Mouse (Mus musculus) layer of hippocampus, postnatal 36 days (tissue): ENCODE measurements around the gene Abcb1a. TPM values are rescaled to one million over a fixed set of nuclear protein-coding genes. Genes with fewer than 3 reads are reported as not detected.

Source experiments
- DNase-seq, 2 experiments: peaks; one replicate each; pipeline ENCODE4 v3.0.0; 2022
- total RNA-seq, 2 experiments: library from RNA; stranded (reverse); gene quantifications; 2 replicates each; pipeline ENCODE4 v1.2.3; 2021

The Abcb1a gene
- total RNA-seq: 10 to 100 TPM; 14.8 to 16.2 TPM

DNA sequence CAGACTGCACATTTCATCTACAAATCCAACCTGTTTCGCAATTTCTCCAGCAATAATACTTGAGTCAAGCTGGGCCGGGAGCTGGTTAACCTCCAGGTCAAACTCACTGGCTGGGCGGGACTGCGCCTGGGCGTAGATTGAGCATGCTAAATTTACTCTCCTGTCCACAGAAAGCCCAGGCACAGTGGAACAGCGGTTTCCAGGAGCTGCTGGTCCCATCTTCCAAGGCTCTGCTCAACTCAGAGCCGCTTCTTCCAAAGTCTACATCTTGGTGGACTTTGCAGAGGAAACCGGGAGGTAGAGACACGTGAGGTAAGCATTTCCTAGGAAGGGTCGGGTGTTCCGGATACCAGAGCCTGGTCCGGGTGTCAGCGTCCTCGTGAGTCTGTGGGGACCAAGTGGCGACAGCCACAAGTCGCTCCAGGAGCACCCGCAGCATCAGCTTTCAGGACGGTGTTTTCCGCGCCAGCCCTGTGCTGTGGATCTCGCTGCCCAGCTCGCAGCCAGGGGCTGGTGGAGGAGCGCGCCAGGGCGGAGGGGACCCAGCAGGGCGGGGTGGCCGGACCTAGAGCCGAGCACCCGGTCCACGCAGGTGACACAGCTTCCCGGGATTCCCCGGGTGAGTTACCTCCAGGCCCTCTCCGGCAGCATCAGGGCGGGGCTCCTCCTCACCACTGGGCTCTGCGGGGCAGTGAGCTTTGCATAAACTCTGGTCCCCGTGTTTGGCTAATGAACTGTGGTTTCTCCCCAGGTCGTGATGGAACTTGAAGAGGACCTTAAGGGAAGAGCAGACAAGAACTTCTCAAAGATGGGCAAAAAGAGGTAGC lies at the start of gene Abcb1a:
TSS of gene Abcb1a (plus strand) at position 167 of the 827 bp plus-strand sequence.
- DNase-seq: peak in 1 of 2 experiments; percentile 0

DNA sequence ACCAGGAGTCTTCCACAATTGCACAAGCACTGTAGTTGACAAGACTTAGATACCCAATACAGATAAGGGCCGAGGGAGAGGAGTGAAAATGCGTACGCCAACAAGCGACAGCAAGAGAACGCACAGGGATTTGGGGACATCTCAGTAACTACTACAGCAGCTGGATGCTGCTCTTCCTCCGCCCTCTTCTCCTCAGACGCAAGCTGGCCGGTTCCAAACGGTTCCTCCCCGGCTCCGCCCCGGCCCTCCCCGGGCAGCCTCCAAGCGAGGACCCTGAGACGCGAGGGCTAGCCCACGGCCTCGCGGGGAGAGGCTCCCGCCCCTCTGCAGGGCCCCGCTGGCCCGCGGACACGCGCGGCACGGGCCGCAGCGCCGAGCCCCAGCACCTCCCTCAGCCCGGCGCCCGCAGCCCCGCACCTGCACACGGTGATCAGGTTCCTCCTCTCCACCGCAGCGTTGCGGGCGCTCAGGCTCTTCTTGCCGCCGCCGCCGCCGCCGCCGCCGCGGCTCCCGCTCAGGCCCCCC lies 37.7 kb upstream of the Abcb1a start:
- DNase-seq: peak; percentile 61 to 73

DNA sequence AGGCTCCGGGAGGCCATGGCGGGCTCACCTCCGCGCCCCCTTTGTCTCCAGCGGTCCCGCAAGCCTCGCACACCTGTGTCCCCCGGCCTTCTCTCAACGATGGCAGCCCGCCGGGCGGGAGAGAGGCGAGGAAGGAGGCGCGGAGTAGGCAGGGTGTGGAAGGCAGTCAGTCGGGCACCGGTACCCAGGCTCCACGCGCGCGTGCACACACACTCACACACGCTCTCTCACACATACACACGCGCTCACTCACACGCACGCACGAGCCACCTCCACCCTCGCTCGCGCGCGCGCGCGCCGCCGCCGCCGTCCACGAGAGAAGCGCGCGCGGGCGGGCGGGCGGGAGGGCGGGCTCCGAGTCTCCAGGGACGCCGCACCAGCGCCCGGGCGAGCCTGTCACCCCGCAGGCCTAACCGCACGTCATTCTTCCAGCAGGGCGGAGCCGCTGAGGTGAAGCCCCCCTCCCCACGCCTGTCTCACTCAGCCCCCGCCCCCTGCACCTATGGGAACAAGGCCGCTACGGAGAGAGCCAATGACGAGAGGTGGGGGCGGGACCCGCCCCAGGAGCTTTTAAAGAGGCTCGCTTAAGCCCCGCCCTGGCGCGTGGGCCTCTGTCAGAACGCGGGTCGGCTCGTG lies 37.2 kb upstream of the Abcb1a start, which contains the start of gene Rundc3b:
TSS of gene Rundc3b (minus strand) at position 357 of the 636 bp plus-strand sequence.
- DNase-seq: peak; percentile 89 to 90

DNA sequence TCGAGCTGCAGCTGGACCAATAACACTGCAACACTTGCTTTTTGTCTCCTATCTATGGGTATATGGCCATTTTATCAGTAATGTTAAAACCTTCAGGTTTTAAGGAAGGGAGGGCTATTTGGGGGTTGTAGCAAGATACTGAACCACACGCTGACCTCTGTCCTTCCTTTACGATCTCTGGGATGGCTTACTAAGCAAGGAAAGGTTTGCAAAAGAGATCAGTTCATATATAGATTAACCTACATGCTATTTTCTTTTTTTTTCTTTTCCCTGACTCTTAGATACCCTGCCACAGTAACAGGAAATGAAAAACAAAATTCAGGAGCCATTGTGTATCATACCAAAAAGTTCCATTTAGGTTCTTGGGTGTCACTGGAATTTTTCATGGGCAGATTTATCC lies 27.0 kb upstream of the Abcb1a start:
- no peak for DNase-seq

DNA sequence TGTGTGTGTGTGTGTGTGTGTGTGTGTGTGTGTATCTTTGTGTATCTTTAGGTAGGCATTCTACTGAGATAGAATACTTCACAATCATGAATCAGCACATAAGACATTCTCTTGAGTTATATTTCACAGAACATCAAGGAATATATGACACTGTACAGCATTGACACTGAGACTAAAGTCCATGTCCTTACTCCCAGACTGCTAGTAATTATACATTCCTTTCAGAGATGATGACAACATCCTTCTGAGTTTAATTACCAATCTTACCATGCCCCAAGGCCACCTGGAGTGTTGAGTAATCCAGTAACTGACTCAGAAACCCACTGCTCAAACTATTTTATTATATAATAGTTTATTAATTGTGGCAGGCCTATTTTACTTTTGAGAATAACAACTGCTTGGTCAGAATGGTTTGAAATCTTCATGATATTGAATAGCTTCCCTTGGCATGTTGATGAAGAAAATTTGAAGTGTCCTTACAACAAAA lies 25.3 kb upstream of the Abcb1a start:
- DNase-seq: no peak

DNA sequence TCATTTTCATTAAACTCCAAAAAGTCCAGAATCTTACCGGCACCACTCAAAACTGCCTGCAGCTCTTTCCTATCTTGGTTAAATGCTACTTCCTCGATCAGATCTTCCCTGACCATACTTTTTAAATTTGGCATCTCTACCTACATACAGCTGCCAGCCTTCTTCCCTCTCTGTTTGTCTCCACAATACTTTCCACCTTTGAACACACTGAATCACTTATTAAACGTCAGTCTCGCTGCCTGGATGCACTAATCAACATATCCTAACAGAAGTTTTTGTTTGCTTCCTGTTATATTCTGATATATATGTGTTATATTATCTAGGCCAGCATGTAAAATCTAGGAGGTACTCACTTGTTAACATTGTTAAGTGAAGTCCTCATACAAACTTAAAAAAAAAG lies 11.6 kb upstream of the Abcb1a start:
- DNase-seq: no peak

DNA sequence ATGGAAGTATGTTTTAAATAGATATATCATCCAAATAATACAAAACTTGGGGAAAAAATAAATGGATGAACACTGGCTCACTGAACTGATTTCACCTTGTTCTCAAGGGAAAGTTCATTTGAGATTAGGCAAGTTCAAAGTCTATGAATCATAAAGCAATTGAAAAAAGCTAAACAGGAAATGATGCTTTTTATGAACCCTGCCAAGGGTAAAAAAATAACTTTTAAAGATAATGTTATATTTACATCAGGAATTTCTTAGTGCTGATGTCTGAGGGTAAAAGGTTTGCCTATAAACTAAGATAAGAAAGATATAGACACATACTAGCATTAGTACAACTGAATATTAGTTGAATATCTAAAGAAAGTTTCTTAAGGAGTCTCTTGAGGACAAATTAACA lies 11.1 kb upstream of the Abcb1a start:
- DNase-seq: no peak

DNA sequence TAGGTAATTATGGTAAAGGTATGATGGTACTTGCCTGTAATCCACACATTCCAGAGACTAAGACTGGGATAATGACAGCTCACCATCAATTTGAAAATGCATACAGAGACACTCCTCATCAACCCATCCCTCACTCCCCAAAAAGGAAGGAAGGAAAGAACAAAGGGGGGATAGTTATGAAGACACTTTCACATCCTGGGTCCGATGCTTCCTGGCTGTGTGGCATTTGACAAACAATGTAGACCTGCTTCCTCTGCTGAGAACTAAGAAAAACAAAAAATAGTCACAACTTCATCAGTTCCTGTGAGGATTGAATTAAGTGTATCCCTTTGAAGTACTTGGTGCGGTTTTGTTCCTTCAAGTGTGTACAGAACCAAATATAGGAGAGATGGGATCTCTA lies 7.8 kb upstream of the Abcb1a start:
- no peak for DNase-seq

DNA sequence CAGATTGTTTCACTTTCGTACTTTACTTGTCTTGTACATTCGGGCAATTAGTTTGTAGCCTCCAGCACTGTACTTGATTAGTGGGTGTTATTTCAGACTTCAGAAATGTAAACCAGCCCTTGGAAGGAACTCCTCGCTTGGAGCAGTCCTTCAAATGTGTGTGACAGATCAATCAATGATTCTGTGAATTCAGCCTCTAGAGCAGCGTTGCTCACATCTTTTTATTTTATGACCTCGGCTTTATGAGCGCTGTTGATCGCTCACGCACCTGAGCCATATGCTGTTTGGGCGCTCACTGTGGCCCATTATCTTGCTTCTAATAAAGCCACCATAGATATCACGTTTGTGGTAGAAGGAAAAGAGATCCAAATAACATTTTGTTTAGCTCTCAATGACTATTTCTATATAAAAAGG lies 868 bp downstream of the Abcb1a start:
- no peak for DNase-seq

DNA sequence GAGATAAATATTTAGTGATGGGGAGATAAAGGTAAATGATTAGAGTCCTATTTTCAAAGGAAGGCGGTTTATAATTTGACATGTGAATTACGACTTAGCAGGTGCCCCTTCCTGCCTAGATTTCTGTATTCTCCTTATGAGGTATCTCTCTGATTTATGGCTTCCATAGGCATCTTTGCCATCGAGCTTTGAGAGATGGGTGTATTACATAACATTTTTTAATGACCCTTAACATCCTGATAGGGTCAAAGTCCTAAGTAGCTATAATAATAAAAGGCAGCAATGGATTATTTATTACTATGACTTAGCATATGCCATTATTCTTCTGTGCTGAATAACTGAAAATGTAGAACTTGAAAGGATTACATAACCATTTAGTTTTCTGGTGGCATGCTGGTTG lies 4.8 kb downstream of the Abcb1a start:
- DNase-seq: no peak

DNA sequence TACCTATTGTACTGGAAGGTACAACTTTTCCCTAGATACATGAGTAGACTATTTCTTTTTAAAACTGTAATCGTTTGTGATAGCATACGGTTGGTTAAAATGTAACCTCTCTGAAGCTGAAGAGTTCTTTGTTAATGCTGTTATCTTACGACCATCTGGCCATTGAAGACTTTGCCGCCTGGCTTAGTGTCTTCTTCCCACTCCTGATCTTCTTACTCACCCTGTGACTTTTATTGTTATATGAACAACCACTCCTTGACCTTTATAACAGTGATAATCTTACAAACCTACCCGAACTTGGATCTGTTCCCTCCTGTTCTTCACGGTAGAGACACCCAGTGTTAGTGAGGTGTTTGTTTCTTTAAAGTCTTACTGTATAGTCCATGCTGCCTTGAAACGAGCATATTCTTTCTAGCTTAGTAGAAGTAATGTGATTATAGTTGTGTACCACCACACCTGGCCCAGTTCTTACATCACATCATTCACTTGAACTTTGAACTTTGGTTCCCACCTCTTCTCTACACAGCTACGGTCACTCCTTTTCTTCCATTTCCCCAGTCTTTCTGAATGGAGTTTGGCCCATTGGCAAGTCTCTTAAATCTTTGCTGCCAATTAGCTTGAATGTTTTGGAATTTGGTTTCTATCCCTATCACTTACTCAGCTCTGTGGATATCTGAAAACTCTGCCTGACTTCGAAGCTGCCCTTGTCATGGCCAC lies 8.0 kb downstream of the Abcb1a start:
- no peak for DNase-seq

DNA sequence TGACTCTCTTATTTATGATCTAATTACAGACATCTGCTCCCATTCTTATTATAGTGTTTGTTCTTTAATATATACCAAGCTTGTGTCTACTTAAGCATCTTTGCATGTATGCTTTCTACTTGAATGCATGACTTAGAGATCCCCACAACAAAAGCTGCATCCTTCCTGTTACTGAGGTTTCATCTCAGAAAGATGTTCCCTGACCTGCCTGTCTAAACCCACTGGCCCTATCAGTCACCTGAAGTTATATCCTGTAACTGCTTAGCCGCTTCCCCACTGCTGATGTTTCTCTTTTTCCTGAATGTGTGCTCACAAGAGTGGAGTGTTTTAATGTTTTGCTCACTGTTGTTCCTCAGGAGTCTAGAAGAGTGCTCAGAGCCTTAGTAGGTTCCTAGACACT lies 9.7 kb downstream of the Abcb1a start:
- no peak for DNase-seq

DNA sequence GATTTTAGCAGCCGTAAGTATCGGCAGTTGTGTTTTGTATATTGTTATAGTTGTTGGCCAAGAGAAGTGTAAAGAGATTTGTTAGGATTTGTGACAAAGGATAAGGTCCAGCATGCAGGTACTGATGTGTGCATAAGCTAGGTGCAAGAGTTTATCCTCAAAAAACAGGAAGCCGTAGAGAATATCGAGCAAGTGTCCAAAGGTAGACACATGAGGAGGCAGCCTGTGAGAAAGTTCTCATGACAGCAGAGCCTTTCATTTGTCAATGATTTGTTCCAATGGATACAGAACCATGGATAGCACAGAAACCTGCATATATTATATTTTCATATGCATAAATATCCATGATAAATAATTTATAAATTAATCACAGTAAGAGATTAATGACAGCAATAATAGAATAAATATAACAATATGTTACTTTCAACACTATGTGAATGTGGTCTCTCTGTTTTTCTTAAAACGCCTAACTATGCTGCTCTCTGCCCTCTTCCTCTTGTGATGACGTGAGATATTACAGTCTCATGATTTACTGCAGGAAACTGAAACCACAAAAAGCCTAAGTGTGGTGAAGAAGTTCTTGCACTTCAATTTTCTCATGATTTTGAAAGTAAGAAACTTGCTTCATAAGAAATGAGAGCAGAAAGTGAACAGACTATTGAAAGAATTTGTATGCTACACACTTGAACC lies 15.5 kb downstream of the Abcb1a start:
- DNase-seq: no peak

DNA sequence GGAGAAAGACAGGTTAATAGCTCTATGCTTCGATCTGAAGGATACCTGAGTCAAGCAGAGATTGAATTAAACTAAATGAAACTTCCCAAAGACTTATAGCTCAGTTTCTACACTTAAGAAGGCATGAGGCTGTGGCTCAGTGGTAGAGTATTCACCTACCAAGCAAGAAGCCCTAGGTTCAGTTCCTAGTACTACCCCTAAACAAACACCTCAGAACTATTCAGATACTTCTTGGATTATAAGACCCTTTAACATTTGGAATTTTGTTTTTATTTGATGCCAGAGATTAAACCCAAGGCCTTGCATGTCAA lies 16.0 kb downstream of the Abcb1a start:
- DNase-seq: no peak

DNA sequence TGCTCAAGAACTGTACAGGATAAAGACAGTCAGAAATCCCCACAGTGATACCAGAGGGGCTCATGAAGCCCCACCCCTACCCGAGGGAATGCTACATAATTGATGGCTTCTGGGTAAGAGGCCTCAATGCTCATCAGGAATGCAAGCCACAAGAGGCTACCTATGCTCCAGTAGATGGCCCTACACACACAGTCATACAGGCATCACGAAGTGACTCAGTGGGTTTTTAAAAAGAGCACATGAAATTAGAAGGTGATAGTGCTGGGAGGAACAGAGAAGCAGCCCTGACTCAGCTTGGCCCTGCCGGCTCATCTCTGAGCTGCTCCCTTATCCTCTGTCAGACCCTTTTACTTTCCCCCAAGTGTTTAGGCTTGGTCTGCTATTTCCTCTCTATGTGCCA lies 21.3 kb downstream of the Abcb1a start:
- no peak for DNase-seq

DNA sequence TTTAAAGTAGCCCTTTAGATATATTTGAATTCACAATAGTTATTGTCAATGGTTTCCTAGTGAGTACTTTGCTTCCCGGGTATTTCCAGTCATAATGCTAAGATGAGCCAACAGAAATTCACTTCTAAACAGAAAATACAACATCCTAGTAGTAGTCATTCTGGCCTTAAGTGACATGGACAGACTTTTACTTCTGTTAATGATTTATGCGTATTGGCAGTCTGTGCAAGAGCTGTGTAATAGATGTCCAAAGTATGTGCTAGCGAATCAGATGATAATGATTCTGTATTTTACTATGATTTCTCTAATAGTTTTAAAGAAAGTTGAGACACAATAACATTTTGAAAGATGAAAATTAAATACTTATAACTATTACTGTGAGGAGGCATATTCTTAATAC lies 23.8 kb downstream of the Abcb1a start:
- no peak for DNase-seq

DNA sequence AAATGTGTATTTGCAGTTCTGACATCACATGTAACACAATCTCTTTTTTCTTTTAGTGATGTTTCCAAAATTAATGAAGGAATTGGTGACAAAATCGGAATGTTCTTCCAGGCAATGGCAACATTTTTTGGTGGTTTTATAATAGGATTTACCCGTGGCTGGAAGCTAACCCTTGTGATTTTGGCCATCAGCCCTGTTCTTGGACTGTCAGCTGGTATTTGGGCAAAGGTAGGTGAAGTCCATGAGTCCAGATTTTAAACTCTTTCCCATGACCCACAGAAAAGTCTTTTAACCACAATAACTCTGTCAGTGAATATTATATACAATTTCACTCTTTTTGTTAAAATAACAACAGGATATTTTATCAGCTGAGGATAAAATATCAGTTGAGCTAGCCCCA lies 26.2 kb downstream of the Abcb1a start:
- DNase-seq: no peak

DNA sequence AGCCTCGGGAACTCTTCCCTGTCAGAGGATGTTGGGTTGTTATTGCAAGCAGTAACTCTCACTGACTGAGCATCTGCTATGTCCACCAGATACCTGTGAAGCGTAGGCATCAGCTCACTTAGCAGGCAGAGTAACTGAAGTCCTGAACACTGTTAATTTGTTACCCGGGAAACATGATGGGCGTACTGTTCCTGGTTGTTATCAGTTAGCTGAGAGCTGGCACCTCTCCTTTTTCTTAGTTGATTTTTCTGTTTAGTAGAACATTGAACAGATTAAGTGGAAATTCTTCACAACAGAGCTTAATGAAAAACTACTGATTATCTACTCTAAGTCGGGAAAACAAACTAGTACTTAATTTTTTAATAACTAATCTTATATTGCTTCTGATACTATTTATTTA lies 27.7 kb downstream of the Abcb1a start:
- DNase-seq: no peak

DNA sequence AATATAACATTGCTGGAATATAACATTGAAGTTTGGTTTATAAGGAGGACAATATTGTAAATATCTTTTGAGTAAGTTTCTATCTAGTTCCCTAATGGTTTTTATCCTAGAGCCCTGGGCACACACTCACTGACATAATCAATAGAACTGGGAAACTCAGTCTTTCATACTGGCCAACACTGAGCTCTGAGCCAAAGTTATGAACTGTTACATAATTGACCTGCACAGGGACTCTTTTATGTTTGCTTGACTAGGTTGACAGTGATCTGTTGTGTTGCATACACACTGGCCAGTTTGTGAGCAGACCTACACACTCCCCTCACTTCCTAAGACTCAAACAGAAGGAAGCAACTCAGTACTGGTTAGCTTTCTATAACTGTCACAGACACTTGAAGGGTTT lies 56.2 kb downstream of the Abcb1a start:
- DNase-seq: no peak

DNA sequence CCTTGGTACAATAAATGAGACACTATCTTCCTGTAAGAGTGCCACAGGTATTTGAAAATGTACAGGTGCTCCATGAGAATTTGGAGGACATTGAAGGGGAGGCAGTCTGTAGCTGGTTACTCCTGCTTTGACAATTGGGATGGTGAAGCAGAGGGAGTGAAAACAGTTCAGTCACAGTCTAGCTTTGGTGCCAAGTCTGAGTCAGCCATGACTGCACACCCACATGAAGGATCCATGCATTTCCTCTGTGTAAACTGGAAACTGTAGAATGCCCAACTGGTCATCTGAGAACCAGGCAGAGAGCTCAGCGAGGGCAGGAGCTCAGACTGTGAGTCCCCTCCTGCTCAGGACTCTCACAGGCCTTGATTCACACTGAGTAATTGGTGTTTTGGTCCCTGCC lies 59.7 kb downstream of the Abcb1a start:
- DNase-seq: no peak

DNA sequence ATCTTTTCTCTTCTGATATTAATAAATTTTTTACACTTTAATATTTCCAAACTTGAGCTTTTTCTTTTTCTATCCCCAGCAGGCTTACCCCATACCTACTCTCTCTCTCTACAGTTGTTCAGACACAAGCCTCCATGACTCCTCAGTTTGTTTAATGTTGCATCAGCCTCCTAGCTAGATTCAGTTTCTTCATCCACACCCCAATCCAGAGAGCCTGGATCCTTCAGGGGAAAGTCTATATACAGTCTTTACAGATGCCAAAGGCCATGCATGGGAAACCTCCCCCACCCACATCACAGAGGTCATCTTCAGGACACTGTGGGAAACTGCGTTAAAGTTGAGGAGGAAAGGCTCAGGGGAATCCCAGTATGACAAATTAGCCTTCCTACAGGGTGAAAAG lies 62.3 kb downstream of the Abcb1a start:
- no peak for DNase-seq

DNA sequence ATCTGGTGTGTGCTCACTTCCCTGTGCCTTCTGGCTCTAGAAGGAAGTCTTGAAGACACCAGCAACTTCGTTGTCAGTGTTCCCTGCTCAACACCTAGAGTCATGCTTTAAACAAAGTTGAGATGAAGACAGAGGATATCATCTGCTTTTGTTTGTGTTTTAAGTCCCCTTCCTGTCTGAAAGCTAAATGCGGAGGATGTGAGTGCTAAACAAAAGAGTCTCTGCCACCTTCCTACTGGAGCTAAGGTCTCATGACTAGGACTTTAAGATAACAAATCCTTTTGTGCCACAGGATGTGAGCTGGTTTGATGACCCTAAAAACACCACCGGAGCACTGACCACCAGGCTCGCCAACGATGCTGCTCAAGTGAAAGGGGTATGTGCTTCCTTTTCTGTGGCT lies 63.0 kb downstream of the Abcb1a start:
- no peak for DNase-seq

DNA sequence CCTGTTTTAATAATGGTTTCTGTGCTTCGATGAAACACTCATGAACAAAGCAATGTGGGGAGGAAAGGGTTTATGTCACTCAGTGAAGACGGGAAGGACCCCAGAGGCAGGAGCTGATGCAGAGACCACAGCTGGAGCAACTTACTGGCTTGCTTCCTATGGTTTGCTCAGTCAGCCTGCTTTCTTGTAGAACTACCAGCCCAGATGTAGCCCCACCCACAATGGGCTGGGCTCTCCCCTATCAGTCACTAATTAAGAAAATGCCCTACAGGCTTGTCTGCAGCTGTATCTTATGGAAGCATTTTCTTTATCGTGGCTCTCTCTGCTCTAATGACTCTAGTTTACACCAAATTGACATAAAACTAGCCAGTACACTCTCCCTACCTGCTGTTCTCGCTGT lies 67.9 kb downstream of the Abcb1a start:
- DNase-seq: no peak
